Mouse (Mus musculus) MEL (cell line): ENCODE results near the gene Gramd1a.

ENCODE experiments used
- BHLHE40 ChIP-seq: IDR thresholded peaks from 2 replicates; pipeline ENCODE4 v1.6.1; 2012; ENCODE audit warnings: low read depth, mild to moderate bottlenecking, inconsistent platforms, low read length, improper control_type of control experiment, borderline replicate concordance
- CTCF ChIP-seq, 3 experiments: IDR thresholded peaks in 2 of 3; conservative IDR thresholded peaks in 1 of 3; 2 replicates each; pipeline ENCODE4 v1.5.1; 2011 to 2012; ENCODE audit warnings: low read length in 3 of 3, low read depth in 2 of 3, mild to moderate bottlenecking in 2 of 3, improper control_type of control experiment in 1 of 3, inconsistent platforms in 1 of 3, mixed read lengths in 1 of 3, moderate library complexity in 1 of 3; ENCODE audit not compliant: control insufficient read depth in 1 of 3, insufficient read depth in 1 of 3, poor library complexity in 1 of 3, severe bottlenecking in 1 of 3
- ETS1 ChIP-seq: IDR thresholded peaks from 2 replicates; pipeline ENCODE4 v1.6.1; 2012; ENCODE audit warnings: low read depth, mild to moderate bottlenecking, inconsistent platforms, low read length, improper control_type of control experiment, moderate library complexity

GRCm38 (mm10) chr7:31170520-31170919 is 14.8 kb upstream of the Gramd1a start:
- TF ChIP-seq BHLHE40, result no peak
- TF ChIP-seq CTCF (IDR thresholded peaks at IDR 0.05 in 2 of 3, conservative IDR thresholded peaks at IDR 0.05 in 1 of 3; ENCODE audit: control insufficient read depth in 1 of 3, insufficient read depth in 1 of 3, low read depth in 2 of 3, low read length in 3 of 3, poor library complexity in 1 of 3, severe bottlenecking in 1 of 3), result no peak
- no peak for TF ChIP-seq ETS1
